Mouse (Mus musculus): ENCODE results near the gene Tnfrsf9. TPM values are rescaled to one million over a fixed set of nuclear protein-coding genes. Genes with fewer than 3 reads are reported as not detected.

The Tnfrsf9 gene
- polyA plus RNA-seq, 1 experiment from 2014 or later, result 0.18 TPM

GRCm38 (mm10) chr4:150963711-150964110, 49.3 kb downstream of the Tnfrsf9 start:
- DNase-seq (ENCODE audit: low spot score, missing footprints), result no peak
- H3K4me2 ChIP-seq, result no peak overlapping the region
- H3K36me3 ChIP-seq (ENCODE audit: control insufficient read depth, insufficient read depth, low read length), result no peaks in the 10 kb centered on the region
- no peaks in the 10 kb centered on the region for H3K9me3 ChIP-seq (ENCODE audit: control insufficient read depth, low read length)
- ATAC-seq (ENCODE audit: low FRiP score), result no peak
- H3K9ac ChIP-seq (ENCODE audit: low read length), result no peak overlapping the region
- 72% methylated on average over 2 of the region's 2 CpGs for WGBS
- H3K27ac ChIP-seq (ENCODE audit: low read depth, low read length), result no peak overlapping the region
- no peaks in the 10 kb centered on the region for H3K4me1 ChIP-seq (ENCODE audit: control insufficient read depth, insufficient read depth, low read length)
- no peak overlapping the region for H3K4me3 ChIP-seq (ENCODE audit: low read depth, low read length)
- H3K27me3 ChIP-seq (ENCODE audit: control insufficient read depth, insufficient read depth, low read length), result no peaks in the 10 kb centered on the region

GRCm38 (mm10) chr4:150964635-150965554, 50.5 kb downstream of the Tnfrsf9 start:
- ATAC-seq (ENCODE audit: low FRiP score) (peak; percentile 68; the same call in 1 of the 2 replicates), DNase-seq (ENCODE audit: low spot score, missing footprints) (peak; percentile 98)
- no peaks in the 10 kb centered on the region for H3K4me1 ChIP-seq (ENCODE audit: control insufficient read depth, insufficient read depth, low read length)
- no peak overlapping the region for H3K4me3 ChIP-seq (ENCODE audit: low read depth, low read length)
- no peak overlapping the region for H3K9ac ChIP-seq (ENCODE audit: low read length)
- 16% methylated on average over 25 of the region's 25 CpGs for WGBS
- H3K9me3 ChIP-seq (ENCODE audit: control insufficient read depth, low read length), result no peaks in the 10 kb centered on the region
- H3K27me3 ChIP-seq (ENCODE audit: control insufficient read depth, insufficient read depth, low read length), result no peaks in the 10 kb centered on the region
- H3K36me3 ChIP-seq (ENCODE audit: control insufficient read depth, insufficient read depth, low read length), result no peaks in the 10 kb centered on the region
- peak overlapping the region; percentile 18; the same call in 1 of the 2 replicates for H3K4me2 ChIP-seq
- H3K27ac ChIP-seq (ENCODE audit: low read depth, low read length), result no peak overlapping the region

- ATAC-seq (ENCODE audit: low FRiP score), result peak; percentile 27; the same call in 1 of the 2 replicates
- WGBS, result 70% methylated on average over 11 of the region's 11 CpGs
- H3K9ac ChIP-seq (ENCODE audit: low read length), result no peak overlapping the region
- no peaks in the 10 kb centered on the region for H3K4me1 ChIP-seq (ENCODE audit: control insufficient read depth, insufficient read depth, low read length)
- H3K4me3 ChIP-seq (ENCODE audit: low read depth, low read length), result no peak overlapping the region
- no peak for DNase-seq (ENCODE audit: low spot score, missing footprints)
- no peak overlapping the region for H3K27ac ChIP-seq (ENCODE audit: low read depth, low read length)
- H3K9me3 ChIP-seq (ENCODE audit: control insufficient read depth, low read length), result no peaks in the 10 kb centered on the region
- no peaks in the 10 kb centered on the region for H3K36me3 ChIP-seq (ENCODE audit: control insufficient read depth, insufficient read depth, low read length)
- H3K27me3 ChIP-seq (ENCODE audit: control insufficient read depth, insufficient read depth, low read length), result no peaks in the 10 kb centered on the region
- H3K4me2 ChIP-seq, result no peak overlapping the region
Observed at GRCm38 (mm10) chr4:150965555-150965951, 51.2 kb downstream of the Tnfrsf9 start.

- no peak overlapping the region for H3K4me3 ChIP-seq (ENCODE audit: low read depth, low read length)
- H3K9ac ChIP-seq (ENCODE audit: low read length), result no peak overlapping the region
- WGBS, result 24% methylated on average over 7 of the region's 7 CpGs
- no peak overlapping the region for H3K27ac ChIP-seq (ENCODE audit: low read depth, low read length)
- H3K9me3 ChIP-seq (ENCODE audit: control insufficient read depth, low read length), result no peaks in the 10 kb centered on the region
- DNase-seq (ENCODE audit: low spot score, missing footprints), result peak; percentile 91
- no peak for ATAC-seq (ENCODE audit: low FRiP score)
- no peaks in the 10 kb centered on the region for H3K27me3 ChIP-seq (ENCODE audit: control insufficient read depth, insufficient read depth, low read length)
- no peaks in the 10 kb centered on the region for H3K4me1 ChIP-seq (ENCODE audit: control insufficient read depth, insufficient read depth, low read length)
- no peak overlapping the region for H3K4me2 ChIP-seq
- H3K36me3 ChIP-seq (ENCODE audit: control insufficient read depth, insufficient read depth, low read length), result no peaks in the 10 kb centered on the region
Observed at GRCm38 (mm10) chr4:150966556-150966955, 52.2 kb downstream of the Tnfrsf9 start.

- H3K27ac ChIP-seq (ENCODE audit: low read depth, low read length), result no peak overlapping the region
- ATAC-seq (ENCODE audit: low FRiP score) (no peak), DNase-seq (ENCODE audit: low spot score, missing footprints) (no peak)
- no peaks in the 10 kb centered on the region for H3K9me3 ChIP-seq (ENCODE audit: control insufficient read depth, low read length)
- no peaks in the 10 kb centered on the region for H3K4me1 ChIP-seq (ENCODE audit: control insufficient read depth, insufficient read depth, low read length)
- H3K4me3 ChIP-seq (ENCODE audit: low read depth, low read length), result no peak overlapping the region
- H3K9ac ChIP-seq (ENCODE audit: low read length), result no peak overlapping the region
- no peaks in the 10 kb centered on the region for H3K36me3 ChIP-seq (ENCODE audit: control insufficient read depth, insufficient read depth, low read length)
- no peaks in the 10 kb centered on the region for H3K27me3 ChIP-seq (ENCODE audit: control insufficient read depth, insufficient read depth, low read length)
- no peak overlapping the region for H3K4me2 ChIP-seq
- 85% methylated on average over 8 of the region's 8 CpGs for WGBS
Observed at GRCm38 (mm10) chr4:150968956-150969355, 54.6 kb downstream of the Tnfrsf9 start.

GRCm38 (mm10) chr4:150973264-150973663, 58.9 kb downstream of the Tnfrsf9 start:
- no peak for DNase-seq (ENCODE audit: low spot score, missing footprints)
- H3K27me3 ChIP-seq (ENCODE audit: control insufficient read depth, insufficient read depth, low read length), result no peaks in the 10 kb centered on the region

GRCm38 (mm10) chr4:150975145-150975544, 60.8 kb downstream of the Tnfrsf9 start:
- Histone ChIP-seq H3K27ac (ENCODE audit: low read depth, low read length) (no peak overlapping the region), H3K4me1 (ENCODE audit: control insufficient read depth, insufficient read depth, low read length) (no peaks in the 10 kb centered on the region), H3K36me3 (ENCODE audit: control insufficient read depth, insufficient read depth, low read length) (no peaks in the 10 kb centered on the region), H3K4me3 (ENCODE audit: low read depth, low read length) (no peak overlapping the region), H3K4me2 (no peak overlapping the region), H3K9ac (ENCODE audit: low read length) (no peak overlapping the region), H3K9me3 (ENCODE audit: control insufficient read depth, low read length) (no peaks in the 10 kb centered on the region), H3K27me3 (ENCODE audit: control insufficient read depth, insufficient read depth, low read length) (no peaks in the 10 kb centered on the region)
- no peak for DNase-seq (ENCODE audit: low spot score, missing footprints)
- ATAC-seq (ENCODE audit: low FRiP score), result no peak
- 39% methylated on average over 1 of the region's 1 CpGs for WGBS

More at GRCm38 (mm10) chr4:150973264-150973663, 58.9 kb downstream of the Tnfrsf9 start:
- H3K27ac ChIP-seq (ENCODE audit: low read depth, low read length), result no peak overlapping the region
- ATAC-seq (ENCODE audit: low FRiP score), result no peak
- H3K9ac ChIP-seq (ENCODE audit: low read length), result no peak overlapping the region
- H3K4me2 ChIP-seq, result no peak overlapping the region
- no peaks in the 10 kb centered on the region for H3K9me3 ChIP-seq (ENCODE audit: control insufficient read depth, low read length)
- no peaks in the 10 kb centered on the region for H3K36me3 ChIP-seq (ENCODE audit: control insufficient read depth, insufficient read depth, low read length)
- WGBS, result 85% methylated on average over 8 of the region's 8 CpGs
- no peaks in the 10 kb centered on the region for H3K4me1 ChIP-seq (ENCODE audit: control insufficient read depth, insufficient read depth, low read length)
- H3K4me3 ChIP-seq (ENCODE audit: low read depth, low read length), result no peak overlapping the region

GRCm38 (mm10) chr4:150978156-150978910, 64.0 kb downstream of the Tnfrsf9 start:
- Histone ChIP-seq H3K4me3 (ENCODE audit: low read depth, low read length) (no peak overlapping the region), H3K27me3 (ENCODE audit: control insufficient read depth, insufficient read depth, low read length) (no peaks in the 10 kb centered on the region), H3K4me2 (no peak overlapping the region), H3K36me3 (ENCODE audit: control insufficient read depth, insufficient read depth, low read length) (no peaks in the 10 kb centered on the region), H3K9ac (ENCODE audit: low read length) (no peak overlapping the region), H3K27ac (ENCODE audit: low read depth, low read length) (no peak overlapping the region), H3K9me3 (ENCODE audit: control insufficient read depth, low read length) (no peaks in the 10 kb centered on the region), H3K4me1 (ENCODE audit: control insufficient read depth, insufficient read depth, low read length) (no peaks in the 10 kb centered on the region)
- 96% methylated on average over 21 of the region's 21 CpGs for WGBS
- DNase-seq (ENCODE audit: low spot score, missing footprints) (no peak), ATAC-seq (ENCODE audit: low FRiP score) (no peak)

GRCm38 (mm10) chr4:150979455-150979854, 65.1 kb downstream of the Tnfrsf9 start:
- ATAC-seq (ENCODE audit: low FRiP score), result no peak
- Histone ChIP-seq H3K4me2 (no peak overlapping the region), H3K9me3 (ENCODE audit: control insufficient read depth, low read length) (no peaks in the 10 kb centered on the region), H3K27ac (ENCODE audit: low read depth, low read length) (no peak overlapping the region), H3K4me1 (ENCODE audit: control insufficient read depth, insufficient read depth, low read length) (no peaks in the 10 kb centered on the region), H3K4me3 (ENCODE audit: low read depth, low read length) (no peak overlapping the region), H3K36me3 (ENCODE audit: control insufficient read depth, insufficient read depth, low read length) (no peaks in the 10 kb centered on the region), H3K27me3 (ENCODE audit: control insufficient read depth, insufficient read depth, low read length) (no peaks in the 10 kb centered on the region), H3K9ac (ENCODE audit: low read length) (no peak overlapping the region)
- 88% methylated on average over 9 of the region's 9 CpGs for WGBS
- DNase-seq (ENCODE audit: low spot score, missing footprints), result no peak

Measured in midbrain, embryonic 11.5 days (tissue).